Mouse (Mus musculus) kidney, embryonic 16.5 days (tissue): ENCODE results near the gene Alcam. TPM values are rescaled to one million over a fixed set of nuclear protein-coding genes. Genes with fewer than 3 reads are reported as not detected.

Experiments used
- ATAC-seq: fragments of 200-750 bp; cut with Nextera tagmentation; 2 replicates; pipeline ENCODE4 v1.8.0; 2017; ENCODE audit warnings: moderate TSS enrichment; ENCODE audit not compliant: low FRiP score, low TSS enrichment
- H3K27ac ChIP-seq: fragments of 300-500 bp; sonication (generic); 2 replicates; pipeline ENCODE4 v1.5.1; 2014; ENCODE audit warnings: low read length
- H3K27me3 ChIP-seq: fragments of 300-500 bp; sonication (generic); 2 replicates; pipeline ENCODE4 v1.6.1; 2014; ENCODE audit warnings: low read length, control low read depth, mixed read lengths; ENCODE audit not compliant: insufficient read depth
- H3K36me3 ChIP-seq: fragments of 300-500 bp; sonication (generic); 2 replicates; pipeline ENCODE4 v1.6.1; 2014; ENCODE audit warnings: low read length, control low read depth, mixed read lengths; ENCODE audit not compliant: insufficient read depth
- H3K4me1 ChIP-seq: fragments of 300-500 bp; sonication (generic); 2 replicates; pipeline ENCODE4 v1.6.1; 2014; ENCODE audit warnings: low read length, control low read depth, mixed read lengths; ENCODE audit not compliant: insufficient read depth
- H3K4me2 ChIP-seq: fragments of 300-500 bp; sonication (generic); replicated peaks from 2 replicates; pipeline ENCODE4 v1.6.1; 2014; ENCODE audit warnings: low read depth, low read length
- H3K4me3 ChIP-seq: fragments of 300-500 bp; sonication (generic); 2 replicates; pipeline ENCODE4 v1.5.1; 2014; ENCODE audit warnings: mild to moderate bottlenecking, low read length
- H3K9ac ChIP-seq: fragments of 300-500 bp; sonication (generic); replicated peaks from 2 replicates; pipeline ENCODE4 v1.6.1; 2014; ENCODE audit warnings: low read length
- H3K9me3 ChIP-seq: fragments of 300-500 bp; sonication (generic); 2 replicates; pipeline ENCODE4 v1.6.1; 2016; ENCODE audit warnings: low read length, control low read depth
- WGBS: fragments of 180-500 bp; shearing (Covaris S2); extraction: QIAGEN DNeasy Blood & Tissue Kit; methylation state at CpG from one replicate; pipeline ENCODE4 v1.1.7; 2014; 5-methylcytosine and 5-hydroxymethylcytosine counted together
- polyA plus RNA-seq: library from polyadenylated mRNA; unstranded; fragments of >200 nt; fragmentation: Nextera tagmentation; extraction: Ambion mirVana; gene quantifications from 2 replicates; pipeline ENCODE4 v1.2.1, GENCODE M21; 2015

The Alcam gene
- 67.2 and 70.6 TPM in 2 replicates for polyA plus RNA-seq

DNA sequence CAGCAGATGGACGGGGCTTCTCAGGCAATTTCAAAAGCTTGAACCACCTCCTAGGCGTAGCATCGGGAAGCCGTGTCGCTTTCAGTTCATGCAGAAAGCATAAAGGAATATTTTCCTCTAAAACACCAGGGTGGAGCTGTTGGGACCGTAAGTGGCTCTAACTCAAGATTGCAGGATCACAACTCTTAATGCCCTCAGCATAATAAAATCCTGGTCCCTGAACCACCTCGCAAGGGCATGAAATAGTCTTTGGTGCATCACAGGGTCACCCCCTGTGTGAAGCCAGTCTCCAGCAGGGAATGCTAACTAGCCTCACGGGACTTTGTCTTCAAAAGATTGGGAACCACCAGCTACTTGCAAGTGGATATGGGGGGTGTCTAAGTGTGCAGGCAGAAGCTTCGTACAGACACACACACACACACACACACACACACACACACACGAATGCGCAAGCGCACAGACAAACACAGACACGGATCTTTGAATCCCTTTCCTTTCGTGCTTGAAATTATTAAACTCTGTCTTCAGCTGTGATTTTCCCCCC is at the start of gene Alcam:
Gene Alcam (minus strand): TSS at position 104 of the 544 bp plus-strand sequence.
- Histone ChIP-seq H3K27me3 (no peaks in the 10 kb centered on the region), H3K27ac (peak within 1 kb of the TSS; percentile 88), H3K4me3 (peak within 1 kb of the TSS; percentile 82), H3K9ac (peak within 1 kb of the TSS; percentile 65), H3K36me3 (no peaks in the 10 kb centered on the region), H3K4me2 (peak within 1 kb of the TSS; percentile 93), H3K4me1 (peaks cover 3% of the 10 kb centered on the region; the same call in 1 of the 2 replicates), H3K9me3 (no peaks in the 10 kb centered on the region)
- WGBS, result under 1% methylated on average over 14 of the region's 14 CpGs
- ATAC-seq, result no peak

DNA sequence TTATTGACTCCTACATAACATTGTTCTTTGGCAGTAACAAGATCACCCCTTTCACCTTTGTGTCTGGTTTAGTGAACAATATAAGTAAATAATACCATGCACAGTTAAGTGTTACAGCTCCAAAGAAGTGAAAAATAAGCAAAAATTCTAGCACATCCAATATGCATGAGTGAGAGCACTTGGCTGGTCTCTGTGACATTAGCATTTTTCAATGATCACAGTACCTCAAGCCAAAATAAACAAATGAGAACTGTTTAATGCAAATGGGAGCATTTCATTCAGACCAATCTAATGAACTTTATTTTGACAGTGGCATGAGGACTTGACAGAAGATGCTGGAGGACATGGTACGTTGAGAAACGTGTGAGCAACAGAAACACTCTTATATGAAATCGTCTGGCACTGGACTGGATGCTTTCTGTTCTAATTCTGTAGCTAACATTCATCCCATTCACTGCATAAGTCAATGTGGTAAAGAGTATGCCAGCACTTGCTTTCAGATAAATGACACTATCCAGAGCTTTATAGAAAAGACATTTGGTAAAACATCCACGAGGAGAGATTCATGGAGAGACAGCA is 45.0 kb upstream of the Alcam start:
- Histone ChIP-seq H3K4me2 (no peak overlapping the region), H3K4me3 (no peak overlapping the region), H3K36me3 (no peaks in the 10 kb centered on the region), H3K4me1 (no peaks in the 10 kb centered on the region), H3K27ac (no peak overlapping the region), H3K27me3 (no peaks in the 10 kb centered on the region), H3K9me3 (no peaks in the 10 kb centered on the region), H3K9ac (no peak overlapping the region)
- no peak for ATAC-seq
- 67% methylated on average over 4 of the region's 4 CpGs for whole genome bisulfite sequencing

DNA sequence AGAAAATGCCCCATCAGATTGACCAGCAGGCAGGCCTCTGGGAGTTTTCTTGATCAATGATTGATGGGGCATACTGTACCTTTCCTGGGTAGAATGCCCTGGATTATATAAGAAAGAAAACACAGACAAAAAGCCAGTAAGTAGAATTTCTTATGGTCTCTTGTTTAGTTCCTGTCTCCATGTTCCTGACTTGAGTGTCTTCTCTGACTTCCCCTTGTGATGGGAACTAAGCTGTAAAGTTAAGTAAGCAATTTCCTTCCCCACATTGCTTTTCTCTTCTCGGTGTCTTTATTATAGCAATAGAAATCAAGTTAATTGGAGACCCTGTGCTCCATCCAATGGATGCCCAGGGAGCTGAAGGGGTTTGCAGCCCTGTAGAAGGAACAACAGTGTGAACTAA is 36.7 kb upstream of the Alcam start:
- H3K4me2 ChIP-seq, result no peak overlapping the region
- no peak for ATAC-seq
- WGBS, result 46% methylated on average over 1 of the region's 1 CpGs

DNA sequence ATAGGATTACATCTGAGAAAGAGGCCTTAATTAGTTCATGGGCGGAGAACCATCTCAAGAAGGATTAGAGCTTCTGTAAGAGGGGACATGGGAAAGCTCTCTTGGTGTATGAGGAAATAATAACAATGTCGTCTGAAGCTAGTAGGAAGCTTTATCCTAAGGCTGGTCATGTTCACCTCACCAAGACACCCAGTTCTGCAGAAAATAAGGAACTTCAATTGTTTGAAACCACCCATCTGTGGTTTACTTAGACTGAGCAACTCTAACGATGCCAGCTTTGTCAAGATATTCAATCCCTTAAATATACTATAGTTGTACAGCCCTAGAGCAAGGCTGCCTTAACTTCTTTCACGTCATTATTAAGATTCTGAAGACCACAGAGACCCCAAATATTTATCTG is 20.4 kb upstream of the Alcam start:
- no peaks in the 10 kb centered on the region for H3K4me1 ChIP-seq
- WGBS, result 80% methylated on average over 4 of the region's 4 CpGs
- H3K27me3 ChIP-seq, result no peaks in the 10 kb centered on the region
- no peak overlapping the region for H3K4me2 ChIP-seq
- no peak overlapping the region for H3K4me3 ChIP-seq
- H3K9ac ChIP-seq, result no peak overlapping the region
- H3K27ac ChIP-seq, result no peak overlapping the region
- no peaks in the 10 kb centered on the region for H3K36me3 ChIP-seq
- ATAC-seq, result no peak
- H3K9me3 ChIP-seq, result no peaks in the 10 kb centered on the region

More for the DNA sequence above, 36.7 kb upstream of the Alcam start:
- Histone ChIP-seq H3K27me3 (no peaks in the 10 kb centered on the region), H3K36me3 (no peaks in the 10 kb centered on the region), H3K9me3 (no peaks in the 10 kb centered on the region), H3K4me3 (no peak overlapping the region), H3K4me1 (no peaks in the 10 kb centered on the region), H3K27ac (no peak overlapping the region), H3K9ac (no peak overlapping the region)

DNA sequence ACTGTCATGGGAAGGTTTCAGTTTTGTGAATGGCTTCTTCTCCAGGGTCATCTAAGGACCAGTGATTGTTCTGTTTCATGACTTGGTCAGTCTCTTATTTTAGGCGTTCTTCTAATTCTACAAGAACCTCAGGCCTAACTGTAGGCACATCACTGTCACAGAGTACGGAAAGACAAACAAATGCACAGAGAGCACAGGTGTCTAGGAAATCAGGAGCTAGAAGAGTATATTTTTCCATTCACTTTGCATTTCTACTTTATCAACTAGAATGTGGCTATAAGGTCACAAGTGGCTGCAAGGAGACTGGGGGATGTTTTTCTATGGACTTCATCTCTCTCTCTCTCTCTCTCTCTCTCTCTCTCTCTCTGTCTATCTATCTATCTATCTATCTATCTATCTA is 19.2 kb upstream of the Alcam start:
- ATAC-seq, result no peak
- no peak overlapping the region for H3K4me2 ChIP-seq
- H3K9me3 ChIP-seq, result no peaks in the 10 kb centered on the region
- no peak overlapping the region for H3K9ac ChIP-seq
- no peaks in the 10 kb centered on the region for H3K4me1 ChIP-seq
- no peaks in the 10 kb centered on the region for H3K27me3 ChIP-seq
- H3K27ac ChIP-seq, result no peak overlapping the region
- no peak overlapping the region for H3K4me3 ChIP-seq
- 92% methylated on average over 2 of the region's 2 CpGs for WGBS
- H3K36me3 ChIP-seq, result no peaks in the 10 kb centered on the region

DNA sequence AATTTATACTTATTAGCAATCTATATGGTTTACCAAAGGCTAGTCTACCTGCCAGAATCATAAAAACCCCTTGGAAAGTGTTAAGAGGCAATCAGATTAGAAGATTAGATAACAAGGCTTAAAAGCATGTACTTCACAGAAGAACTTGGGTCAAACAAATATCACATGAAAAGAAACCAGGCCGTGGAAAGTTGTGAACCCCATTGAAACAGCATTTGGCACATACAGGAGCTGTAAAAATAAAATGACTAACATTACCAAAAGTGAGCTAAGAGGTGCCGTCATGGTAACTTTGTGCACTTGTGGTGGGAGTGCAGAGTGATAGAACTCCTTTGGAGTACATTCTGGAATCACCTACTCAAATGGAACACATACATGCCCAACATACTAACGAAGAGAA is 18.8 kb upstream of the Alcam start:
- Histone ChIP-seq H3K4me2 (no peak overlapping the region), H3K4me3 (no peak overlapping the region), H3K36me3 (no peaks in the 10 kb centered on the region), H3K9ac (no peak overlapping the region), H3K27ac (no peak overlapping the region), H3K4me1 (no peaks in the 10 kb centered on the region), H3K27me3 (no peaks in the 10 kb centered on the region), H3K9me3 (no peaks in the 10 kb centered on the region)
- ATAC-seq, result no peak
- 86% methylated on average over 3 of the region's 3 CpGs for WGBS

DNA sequence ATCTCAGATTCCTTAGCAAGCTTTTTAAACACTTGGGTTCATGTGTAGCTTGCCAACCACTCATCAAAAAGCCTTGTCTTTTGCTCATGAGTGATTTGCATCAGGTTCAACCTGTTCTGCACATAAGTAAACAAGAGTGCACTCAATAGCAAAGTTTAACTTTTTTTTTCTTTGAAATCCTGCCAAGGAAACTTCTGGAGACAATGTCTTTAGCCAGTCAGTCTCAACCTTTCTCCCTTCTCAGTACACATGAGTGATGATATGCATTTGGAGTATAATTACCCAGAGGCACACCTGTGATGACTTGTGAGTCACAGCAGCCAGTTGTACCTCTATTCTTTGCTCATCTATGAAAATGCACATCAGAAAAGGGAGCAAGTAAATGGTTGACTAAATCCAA is 18.2 kb upstream of the Alcam start:
- no peak for ATAC-seq
- H3K4me1 ChIP-seq, result no peaks in the 10 kb centered on the region
- H3K36me3 ChIP-seq, result no peaks in the 10 kb centered on the region
- H3K27me3 ChIP-seq, result no peaks in the 10 kb centered on the region
- no peaks in the 10 kb centered on the region for H3K9me3 ChIP-seq
- H3K9ac ChIP-seq, result no peak overlapping the region
- H3K27ac ChIP-seq, result no peak overlapping the region
- H3K4me2 ChIP-seq, result no peak overlapping the region
- H3K4me3 ChIP-seq, result no peak overlapping the region

DNA sequence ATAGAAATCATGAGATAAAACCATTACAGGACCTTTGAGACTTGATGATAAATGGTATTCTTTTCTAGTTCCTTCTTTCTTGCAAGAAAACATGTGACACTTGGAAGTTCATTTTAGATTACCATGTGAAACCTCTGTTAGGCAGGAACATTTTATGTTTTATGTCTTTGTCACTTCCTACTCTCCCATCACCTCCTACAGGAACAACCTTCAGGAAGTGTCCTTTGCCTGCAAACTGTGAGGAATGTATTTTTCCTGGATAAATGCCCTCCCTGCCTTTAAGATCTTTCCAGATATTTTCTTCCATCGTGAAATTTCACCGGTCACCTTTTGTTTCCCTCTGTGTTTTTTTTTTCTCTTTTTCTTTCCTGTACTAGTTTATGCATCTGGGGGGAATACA is 17.0 kb upstream of the Alcam start:
- no peak for ATAC-seq
- no peak overlapping the region for H3K4me3 ChIP-seq
- no peaks in the 10 kb centered on the region for H3K36me3 ChIP-seq
- H3K27me3 ChIP-seq, result no peaks in the 10 kb centered on the region
- H3K27ac ChIP-seq, result no peak overlapping the region
- no peaks in the 10 kb centered on the region for H3K4me1 ChIP-seq
- no peaks in the 10 kb centered on the region for H3K9me3 ChIP-seq
- H3K4me2 ChIP-seq, result no peak overlapping the region
- WGBS, result 46% methylated on average over 2 of the region's 2 CpGs
- no peak overlapping the region for H3K9ac ChIP-seq

DNA sequence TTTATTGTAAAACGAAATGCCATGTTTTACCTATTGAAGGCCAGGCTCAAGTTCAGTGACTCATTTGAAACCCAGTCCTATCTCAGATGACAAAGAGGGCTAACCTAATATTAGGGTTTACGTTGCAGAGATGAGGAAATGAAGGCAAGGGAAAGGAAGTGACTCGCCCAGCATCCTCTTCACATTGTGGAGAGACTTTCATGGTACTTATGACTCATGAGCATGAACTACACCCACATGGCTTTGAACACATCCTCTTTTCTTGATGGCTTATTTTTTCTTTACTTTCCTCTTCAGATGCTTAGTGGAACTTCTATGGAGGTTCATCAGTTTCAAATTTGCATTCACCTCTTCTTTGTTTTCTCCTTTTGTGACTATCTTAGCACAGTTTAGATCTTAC is 16.4 kb upstream of the Alcam start:
- 79% methylated on average over 3 of the region's 3 CpGs for WGBS
- Histone ChIP-seq H3K4me2 (no peak overlapping the region), H3K4me3 (no peak overlapping the region), H3K27ac (no peak overlapping the region), H3K4me1 (no peaks in the 10 kb centered on the region), H3K9ac (no peak overlapping the region), H3K9me3 (no peaks in the 10 kb centered on the region), H3K36me3 (no peaks in the 10 kb centered on the region), H3K27me3 (no peaks in the 10 kb centered on the region)
- ATAC-seq, result no peak

DNA sequence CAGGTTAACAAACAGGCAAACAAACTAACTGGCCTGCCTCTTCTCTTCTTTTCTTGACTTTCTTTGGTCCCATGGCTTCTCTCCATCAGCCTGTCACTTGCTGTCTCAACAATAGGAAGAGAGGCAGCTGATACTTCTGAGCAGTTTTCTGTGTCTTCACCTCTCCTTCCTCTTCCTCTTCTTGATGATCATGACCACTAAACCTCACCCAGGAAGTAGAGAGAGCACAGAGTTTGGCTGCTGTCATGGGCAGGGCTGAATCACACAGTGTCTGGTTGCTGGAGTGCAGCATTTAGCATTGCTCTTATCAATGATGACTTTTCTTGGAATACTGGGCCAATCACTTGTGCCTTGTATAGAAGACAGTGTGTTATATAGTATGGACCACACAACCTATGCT is 14.6 kb upstream of the Alcam start:
- H3K4me2 ChIP-seq, result no peak overlapping the region
- no peaks in the 10 kb centered on the region for H3K9me3 ChIP-seq
- no peak for ATAC-seq
- H3K4me1 ChIP-seq, result no peaks in the 10 kb centered on the region
- no peak overlapping the region for H3K4me3 ChIP-seq
- H3K9ac ChIP-seq, result no peak overlapping the region
- H3K27ac ChIP-seq, result no peak overlapping the region
- no peaks in the 10 kb centered on the region for H3K36me3 ChIP-seq
- H3K27me3 ChIP-seq, result no peaks in the 10 kb centered on the region
